Mouse (Mus musculus) lung, adult 2 months (tissue): Measurements from ENCODE around the gene Crbn. TPM values are rescaled to one million over a fixed set of nuclear protein-coding genes. Genes with fewer than 3 reads are reported as not detected.

Experiments used
- DNase-seq: peaks from one replicate; pipeline ENCODE4 v3.0.0; 2022
- H3K4me1 ChIP-seq: fragments of 200-500 bp; 2 replicates; pipeline ENCODE4 v1.6.1; 2011; ENCODE audit warnings: low read length; ENCODE audit not compliant: control insufficient read depth, insufficient read depth
- H3K4me3 ChIP-seq: fragments of 200-500 bp; replicated peaks from 2 replicates; pipeline ENCODE3; 2011; ENCODE audit warnings: low read depth, mild to moderate bottlenecking, control low read depth, low read length; ENCODE audit errors: extremely low read depth
- CTCF ChIP-seq: fragments of 200-500 bp; IDR thresholded peaks from 2 replicates; pipeline ENCODE4 v1.5.1; 2011; ENCODE audit warnings: mild to moderate bottlenecking, low read length, control low read depth; ENCODE audit not compliant: insufficient read depth
- POLR2A ChIP-seq: fragments of 200-500 bp; IDR thresholded peaks from 2 replicates; pipeline ENCODE4 v1.6.1; 2011; ENCODE audit warnings: low read depth, mild to moderate bottlenecking, control low read depth, low read length, borderline replicate concordance; ENCODE audit errors: extremely low read depth
- WGBS: fragments of 180-500 bp; shearing (Covaris S2); methylation state at CpG from one replicate; pipeline ENCODE4 v1.1.7; 2018; 5-methylcytosine and 5-hydroxymethylcytosine counted together
- polyA plus RNA-seq: library from polyadenylated mRNA; depleted of rRNA; stranded (reverse); fragments of >200 nt; gene quantifications from 2 replicates; pipeline ENCODE4 v1.2.3, GENCODE M21; 2012

Crbn gene
- polyA plus RNA-seq, 1 experiment: 9.3 TPM

GRCm38 (mm10) chr6:106804904-106805303 lies 5.0 kb upstream of the Crbn start:
- peak; percentile 9 for DNase-seq
- Histone ChIP-seq H3K4me3 (no peak overlapping the region), H3K4me1 (no peaks in the 10 kb centered on the region)
- 26% methylated on average over 2 of the region's 2 CpGs for WGBS
- TF ChIP-seq CTCF (peak; percentile 41; the same call in 1 of the 2 replicates), POLR2A (no peak)

- H3K4me1 ChIP-seq: peaks cover 4% of the 10 kb centered on the region; the same call in 1 of the 2 replicates
- TF ChIP-seq POLR2A (no peak), CTCF (no peak)
- DNase-seq: no peak
- WGBS: 51% methylated on average over 5 of the region's 5 CpGs
- peak overlapping the region; percentile 16 for H3K4me3 ChIP-seq
These were observed 315 bp upstream of the Crbn start for GRCm38 (mm10) chr6:106800227-106800557.

- DNase-seq: no peak
- Histone ChIP-seq H3K4me3 (no peak overlapping the region), H3K4me1 (peaks cover 4% of the 10 kb centered on the region; the same call in 1 of the 2 replicates)
- whole genome bisulfite sequencing: 70% methylated on average over 13 of the region's 13 CpGs
- TF ChIP-seq POLR2A (no peak), CTCF (no peak)
These were observed 5.6 kb downstream of the Crbn start for GRCm38 (mm10) chr6:106794094-106794814.

GRCm38 (mm10) chr6:106793621-106794020 lies 6.3 kb downstream of the Crbn start:
- WGBS: 91% methylated on average over 10 of the region's 10 CpGs
- DNase-seq: no peak
- H3K4me1 ChIP-seq: no peaks in the 10 kb centered on the region; the same call in 1 of the 2 replicates
- TF ChIP-seq POLR2A (no peak), CTCF (no peak)
- no peak overlapping the region for H3K4me3 ChIP-seq

- no peak for TF ChIP-seq CTCF
- no peak for TF ChIP-seq POLR2A
- Histone ChIP-seq H3K4me1 (no peaks in the 10 kb centered on the region), H3K4me3 (no peak overlapping the region)
- DNase-seq: no peak
- WGBS: 86% methylated on average over 7 of the region's 7 CpGs
These were observed 6.8 kb downstream of the Crbn start for GRCm38 (mm10) chr6:106793088-106793487.

GRCm38 (mm10) chr6:106792486-106792885 lies 7.4 kb downstream of the Crbn start:
- no peak for TF ChIP-seq POLR2A
- no peak for TF ChIP-seq CTCF
- WGBS: 86% methylated on average over 5 of the region's 5 CpGs
- Histone ChIP-seq H3K4me3 (no peak overlapping the region), H3K4me1 (no peaks in the 10 kb centered on the region)
- no peak for DNase-seq

- no peak for DNase-seq
- 82% methylated on average over 8 of the region's 8 CpGs for WGBS
- H3K4me1 ChIP-seq: peaks cover 2% of the 10 kb centered on the region
- no peak overlapping the region for H3K4me3 ChIP-seq
- TF ChIP-seq CTCF (no peak), POLR2A (no peak)
These were observed 8.4 kb downstream of the Crbn start for GRCm38 (mm10) chr6:106791429-106791828.

- no peak for TF ChIP-seq POLR2A
- no peak for TF ChIP-seq CTCF
- H3K4me3 ChIP-seq: no peak overlapping the region
- WGBS: 43% methylated on average over 3 of the region's 3 CpGs
- H3K4me1 ChIP-seq: peaks cover 2% of the 10 kb centered on the region
- DNase-seq: no peak
These were observed 12.7 kb downstream of the Crbn start for GRCm38 (mm10) chr6:106787138-106787537.

- H3K4me3 ChIP-seq: peak overlapping the region; percentile 95
These were observed 29.8 kb downstream of the Crbn start for GRCm38 (mm10) chr6:106770046-106770445.

GRCm38 (mm10) chr6:106769290-106769866 lies 30.5 kb downstream of the Crbn start:
- no peak for DNase-seq
- WGBS: 2% methylated on average over 33 of the region's 33 CpGs
- TF ChIP-seq CTCF (no peak), POLR2A (no peak)
- H3K4me3 ChIP-seq: peak overlapping the region; percentile 95
- H3K4me1 ChIP-seq: peaks cover 7% of the 10 kb centered on the region; the same call in 1 of the 2 replicates

More at GRCm38 (mm10) chr6:106770046-106770445, 29.8 kb downstream of the Crbn start:
- TF ChIP-seq POLR2A: no peak
- TF ChIP-seq CTCF: no peak
- no peak for DNase-seq
- 33% methylated on average over 4 of the region's 4 CpGs for WGBS
- peaks cover 7% of the 10 kb centered on the region; the same call in 1 of the 2 replicates for H3K4me1 ChIP-seq
